Mouse (Mus musculus): Measurements from ENCODE around the gene Sp7. TPM values are rescaled to one million over a fixed set of nuclear protein-coding genes. Genes with fewer than 3 reads are reported as not detected.
A peak's percentile ranks its signal among the peaks of the same experiment; 100 is the strongest.

Gene Sp7
- polyA plus RNA-seq, 1 experiment from 2014 or later: not detected

DNA sequence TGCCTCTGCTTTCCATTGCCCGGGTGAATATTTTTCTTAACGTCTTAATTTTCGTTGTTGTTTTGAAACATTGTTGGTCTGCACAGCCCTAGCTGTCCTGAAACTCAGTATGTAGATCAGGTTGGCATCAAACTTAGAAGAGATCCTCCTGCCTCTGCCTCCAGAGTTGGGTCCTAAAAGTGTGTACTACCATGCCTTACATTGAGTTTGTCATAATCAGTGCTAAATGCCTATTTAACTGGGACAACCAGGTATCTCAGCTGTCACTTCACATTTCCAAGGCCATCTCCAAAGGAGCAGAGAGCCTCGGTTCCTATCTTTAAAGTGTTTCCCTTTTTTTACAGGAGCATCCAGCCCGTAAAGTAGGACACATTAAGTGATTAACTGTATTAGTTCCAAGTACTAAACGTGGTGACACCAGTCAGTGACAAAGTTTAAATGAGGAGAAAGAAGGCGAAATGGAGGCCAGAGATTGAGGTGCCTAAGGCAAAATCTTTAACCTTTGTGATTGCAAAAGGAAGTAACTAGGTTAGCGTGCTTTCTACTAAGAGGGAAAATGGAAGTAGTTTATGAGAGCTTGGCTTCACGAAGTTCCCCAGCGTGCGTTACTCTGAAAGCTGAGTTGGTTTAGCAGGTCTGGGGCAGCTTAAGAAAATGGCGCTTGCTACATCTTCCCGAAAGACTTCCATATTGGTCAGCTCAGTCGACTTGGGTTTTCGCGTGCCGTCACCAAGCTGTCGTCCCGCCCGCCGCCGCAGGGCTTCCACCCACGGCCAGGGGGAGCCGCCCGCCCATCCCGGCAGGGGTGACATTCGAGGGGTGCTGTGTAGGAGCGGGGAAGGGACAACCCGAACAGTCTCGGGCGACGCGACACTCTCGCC, 37.9 kb upstream of the Sp7 start:
- CTCF ChIA-PET: interaction anchor here (1.0 to 1.8 kb wide), 5 partner anchors 8 to 27 kb away, joined by 3 to 4 read pairs (median 4); no protein-coding TSS in a partner anchor
- no peak for DNase-seq (ENCODE audit: low read depth, low spot score)

DNA sequence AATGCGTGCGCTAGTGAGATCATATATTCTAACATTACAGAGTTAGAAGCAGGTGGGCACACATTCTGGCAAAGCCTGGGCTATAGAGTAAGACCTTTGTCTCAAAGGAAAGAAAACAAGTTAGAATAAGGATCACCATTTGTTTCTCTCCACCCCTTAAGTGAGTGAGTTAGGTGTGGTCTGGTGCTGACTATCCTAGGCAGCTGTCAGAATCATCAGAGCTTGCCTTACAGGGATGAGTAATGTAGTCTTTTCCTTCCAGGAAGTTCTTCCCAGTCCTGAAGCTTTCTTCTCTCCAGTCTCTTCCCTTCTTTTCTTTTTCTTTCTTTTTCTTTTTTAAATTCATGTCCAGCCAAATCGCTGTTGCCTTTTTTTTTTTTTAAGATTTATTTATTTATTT, 35.2 kb upstream of the Sp7 start:
- H3K27me3 ChIP-seq: no peaks in the 10 kb centered on the region
- ATAC-seq (no peak), DNase-seq (ENCODE audit: low read depth, low spot score) (no peak)
- CTCF ChIA-PET: interaction anchor here (1.1 kb wide), 1 partner anchor 9 kb away, joined by 3 read pairs; no protein-coding TSS in a partner anchor
- no peak for TF ChIP-seq CTCF (IDR thresholded peaks at IDR 0.05)
- POLR2A ChIA-PET: interaction anchor here (0.7 to 0.9 kb wide), 2 partner anchors 20 to 151 kb away, joined by 3 to 6 read pairs; no protein-coding TSS in a partner anchor
- in situ Hi-C loops (cut with MboI; ENCODE audit: low pct_unique_long_range_greater_than_20kb): no loop called here

More for the DNA sequence above, 37.9 kb upstream of the Sp7 start:
- POLR2A ChIA-PET: interaction anchor here (0.6 to 1.3 kb wide), 4 partner anchors 24 to 78 kb away, joined by 3 to 4 read pairs (median 4); no protein-coding TSS in a partner anchor
- no peak for TF ChIP-seq CTCF (IDR thresholded peaks at IDR 0.05)
- no peak for ATAC-seq
- H3K27me3 ChIP-seq: no peaks in the 10 kb centered on the region
- in situ Hi-C loops (cut with MboI; ENCODE audit: low pct_unique_long_range_greater_than_20kb): no loop called here

DNA sequence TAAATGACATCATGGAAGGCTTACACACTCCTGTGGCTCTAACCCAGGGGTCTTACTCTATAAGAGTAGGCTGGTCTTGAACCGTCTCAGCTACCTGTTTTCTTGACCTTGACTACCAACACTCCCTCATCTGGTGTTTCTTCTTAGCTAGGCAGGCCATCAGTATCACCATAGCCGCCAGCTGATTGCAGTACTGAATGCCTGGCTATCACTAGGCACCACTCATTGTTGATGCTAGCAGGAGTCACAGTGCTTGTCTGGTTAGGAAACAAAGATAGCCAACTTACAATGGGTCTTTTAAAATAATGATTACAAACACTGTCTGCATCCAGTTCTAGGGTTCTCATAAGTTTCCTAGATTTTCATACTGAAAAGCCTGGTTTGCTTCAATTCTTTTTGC, 34.3 kb upstream of the Sp7 start:
- ATAC-seq: no peak
- no peak for DNase-seq (ENCODE audit: low read depth, low spot score)
- no peaks in the 10 kb centered on the region for H3K27me3 ChIP-seq
- ChIA-PET POLR2A (interaction anchor here (0.9 kb wide), 1 partner anchor 19 kb away, joined by 6 read pairs; no protein-coding TSS in a partner anchor), CTCF (interaction anchor here (1.1 to 3.8 kb wide), 4 partner anchors 16 to 24 kb away, joined by 3 to 14 read pairs (median 5); no protein-coding TSS in a partner anchor)
- no peak for TF ChIP-seq CTCF (IDR thresholded peaks at IDR 0.05)
- in situ Hi-C loops (cut with MboI; ENCODE audit: low pct_unique_long_range_greater_than_20kb): no loop called here

DNA sequence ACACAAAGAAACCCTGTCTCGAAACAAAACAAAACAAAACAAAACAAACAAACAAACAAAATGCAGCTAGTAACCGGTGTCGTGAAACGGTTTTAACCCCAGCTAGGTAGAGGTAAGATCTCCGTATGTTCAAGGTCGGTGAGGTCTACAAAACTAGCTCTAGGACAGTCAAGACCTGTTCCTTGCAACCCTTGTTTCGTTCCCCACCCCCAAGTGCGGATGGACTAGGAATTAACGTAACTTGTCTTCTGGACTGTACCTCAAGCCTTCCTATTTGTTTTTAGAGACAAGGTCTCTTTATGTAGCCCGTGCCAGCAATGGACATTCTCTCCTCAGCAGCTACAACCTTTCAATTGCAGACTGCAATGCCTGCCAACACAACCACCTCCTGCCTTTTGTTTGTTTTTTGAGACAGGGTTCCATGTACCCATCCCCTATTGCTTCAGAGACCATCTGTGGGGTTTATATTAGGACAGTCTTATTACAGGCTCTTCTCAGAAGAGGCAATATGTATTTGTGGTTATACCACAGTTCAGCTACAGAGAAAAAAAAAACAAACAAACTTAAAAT, 33.6 kb upstream of the Sp7 start:
- POLR2A ChIA-PET: interaction anchor here (0.9 kb wide), 1 partner anchor 23 kb away, joined by 3 read pairs; no protein-coding TSS in a partner anchor
- in situ Hi-C loops (cut with MboI; ENCODE audit: low pct_unique_long_range_greater_than_20kb): no loop called here
- ATAC-seq: no peak
- no peak for DNase-seq (ENCODE audit: low read depth, low spot score)
- no peak for TF ChIP-seq CTCF (IDR thresholded peaks at IDR 0.05)
- CTCF ChIA-PET: interaction anchor here (1.1 to 3.8 kb wide), 5 partner anchors 17 to 41 kb away, joined by 3 to 14 read pairs (median 3); no protein-coding TSS in a partner anchor
- H3K27me3 ChIP-seq: no peaks in the 10 kb centered on the region

DNA sequence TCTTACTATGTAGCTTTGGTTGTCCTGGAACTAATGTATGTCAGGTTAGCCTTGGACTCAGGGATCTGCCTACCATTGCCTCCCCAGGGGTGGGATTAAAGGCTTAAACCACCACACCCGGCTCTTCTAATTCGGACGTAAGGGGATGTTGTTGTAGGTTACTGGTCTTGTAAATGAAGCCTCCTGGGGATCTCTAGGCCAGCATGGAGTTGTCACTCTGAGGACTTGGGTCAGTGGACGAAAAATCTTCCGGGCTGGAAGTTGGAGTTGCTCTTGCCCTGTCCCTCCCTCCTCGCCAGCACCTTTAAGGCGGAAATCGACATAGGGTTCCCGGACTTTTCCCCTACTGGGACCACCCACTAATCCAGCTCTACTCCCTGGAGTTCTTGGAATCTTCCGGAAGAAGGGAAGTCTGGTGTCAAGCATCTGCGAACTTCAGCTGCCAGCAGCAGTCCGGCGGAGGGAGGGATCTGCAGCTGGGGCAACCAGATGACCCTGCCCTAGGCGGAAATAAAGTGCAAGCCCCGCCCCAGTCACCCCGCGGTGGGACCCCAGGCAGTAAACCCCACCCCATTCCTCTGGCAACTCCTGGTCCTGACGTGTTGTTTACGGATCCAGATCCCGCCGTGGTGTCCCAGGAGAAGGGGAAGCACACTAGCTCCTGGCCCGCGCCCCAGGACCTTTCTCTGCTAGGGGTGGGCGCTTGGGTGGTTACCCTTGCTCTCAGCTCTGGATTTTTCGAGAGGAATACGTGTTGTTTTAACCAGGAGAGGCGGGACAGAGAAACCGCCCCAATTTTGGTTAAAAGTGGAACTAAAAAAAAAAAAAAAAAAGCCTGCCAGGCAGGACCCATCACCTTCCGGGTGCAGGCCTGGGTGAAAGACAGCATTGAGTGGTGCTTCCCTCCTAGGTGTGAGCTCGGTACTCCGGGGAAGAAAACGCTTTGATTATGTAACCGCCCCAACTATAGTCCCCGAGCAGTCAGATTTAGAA, 32.5 kb upstream of the Sp7 start:
- in situ Hi-C loops (cut with MboI; ENCODE audit: low pct_unique_long_range_greater_than_20kb): no loop called here
- POLR2A ChIA-PET: interaction anchor here (0.7 to 1.2 kb wide), 4 partner anchors 9 to 104 kb away, joined by 3 to 6 read pairs (median 3); no protein-coding TSS in a partner anchor
- CTCF ChIA-PET: interaction anchor here (1.0 to 3.8 kb wide), 5 partner anchors 17 to 40 kb away, joined by 3 to 14 read pairs (median 4); no protein-coding TSS in a partner anchor
- no peaks in the 10 kb centered on the region for H3K27me3 ChIP-seq
- ATAC-seq (peak; percentile 82), DNase-seq (ENCODE audit: low read depth, low spot score) (no peak)
- TF ChIP-seq CTCF (IDR thresholded peaks at IDR 0.05): no peak

DNA sequence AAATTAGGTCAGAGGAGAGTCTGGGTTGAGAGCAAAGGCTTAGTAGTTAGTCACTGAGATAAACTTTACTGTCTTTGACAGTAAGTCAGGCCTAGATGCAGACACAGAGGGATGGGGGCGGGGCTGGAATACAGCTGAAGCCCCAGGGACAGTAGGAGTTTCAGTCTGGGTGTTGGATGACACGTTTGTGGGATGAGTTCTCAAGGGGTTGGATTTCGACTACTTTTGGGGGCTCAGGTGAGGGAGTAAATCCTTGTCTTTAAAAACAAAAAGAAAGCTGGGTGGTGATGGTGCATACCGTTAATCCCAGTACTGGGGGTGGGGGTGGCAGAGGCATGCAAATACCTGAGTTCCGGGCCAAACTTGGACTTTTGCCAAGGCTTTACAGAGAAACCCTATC, 31.6 kb upstream of the Sp7 start:
- ChIA-PET POLR2A (interaction anchor here (1.2 kb wide), 1 partner anchor 8 kb away, joined by 3 read pairs; no protein-coding TSS in a partner anchor), CTCF (interaction anchor here (1.0 to 3.8 kb wide), 2 partner anchors 17 to 22 kb away, joined by 4 to 14 read pairs; no protein-coding TSS in a partner anchor)
- DNase-seq (ENCODE audit: low read depth, low spot score) (no peak), ATAC-seq (no peak)
- in situ Hi-C loops (cut with MboI; ENCODE audit: low pct_unique_long_range_greater_than_20kb): no loop called here
- TF ChIP-seq CTCF (IDR thresholded peaks at IDR 0.05): no peak
- H3K27me3 ChIP-seq: no peaks in the 10 kb centered on the region

DNA sequence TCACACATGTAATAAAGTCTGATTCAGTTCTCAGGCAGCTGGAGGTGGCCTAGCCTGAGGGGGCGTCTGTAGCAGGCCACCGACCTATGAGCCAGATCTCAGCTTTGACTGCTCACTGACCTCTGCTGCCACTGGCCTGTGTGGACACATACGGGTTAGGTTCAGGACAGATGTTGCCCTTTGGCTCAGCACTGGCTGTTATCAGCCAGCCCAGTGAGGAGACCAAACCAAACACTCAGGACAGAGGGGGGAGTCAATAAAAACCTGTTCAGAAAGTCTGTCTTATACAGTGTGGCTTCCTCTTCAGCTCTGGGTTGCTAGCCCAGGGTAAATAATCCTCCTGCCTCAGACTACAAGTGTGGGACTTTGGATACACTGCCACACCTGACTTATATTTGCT, 28.1 kb upstream of the Sp7 start:
- H3K27me3 ChIP-seq: no peaks in the 10 kb centered on the region
- ChIA-PET POLR2A (no interaction called here), CTCF (no interaction called here)
- DNase-seq (ENCODE audit: low read depth, low spot score) (no peak), ATAC-seq (peak; percentile 34)
- TF ChIP-seq CTCF (IDR thresholded peaks at IDR 0.05): no peak
- in situ Hi-C loops (cut with MboI; ENCODE audit: low pct_unique_long_range_greater_than_20kb): no loop called here

DNA sequence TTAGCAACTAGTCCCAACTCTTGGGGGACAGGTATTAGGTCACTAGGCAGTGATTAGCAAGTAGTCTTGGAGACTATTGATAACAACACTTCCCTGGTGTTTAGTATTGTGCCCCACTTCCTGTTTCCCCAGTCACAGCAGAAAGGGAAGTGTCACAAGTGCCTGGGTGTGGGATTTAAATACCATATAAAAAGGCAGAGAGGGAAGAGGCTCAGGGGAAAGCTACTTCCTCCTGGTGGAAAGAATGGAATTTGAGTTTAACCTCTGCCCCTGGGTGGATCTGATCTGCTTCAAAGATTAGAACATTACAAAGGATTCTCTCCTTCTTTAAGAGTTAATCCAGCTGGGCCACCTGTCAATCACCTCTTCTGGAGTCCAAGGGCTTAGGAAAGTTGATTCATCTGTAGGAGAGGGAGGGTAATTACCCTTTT, 26.6 kb upstream of the Sp7 start:
- no peak for ATAC-seq
- ChIA-PET CTCF (interaction anchor here (0.9 to 1.4 kb wide), 3 partner anchors 9 to 26 kb away, joined by 3 read pairs; no protein-coding TSS in a partner anchor), POLR2A (interaction anchor here (0.6 kb wide), 1 partner anchor 869 kb away, joined by 3 read pairs; no protein-coding TSS in a partner anchor)
- in situ Hi-C loops (cut with MboI; ENCODE audit: low pct_unique_long_range_greater_than_20kb): no loop called here
- no peak for TF ChIP-seq CTCF (IDR thresholded peaks at IDR 0.05)
- DNase-seq (ENCODE audit: low read depth, low spot score): no peak
- H3K27me3 ChIP-seq: no peaks in the 10 kb centered on the region

DNA sequence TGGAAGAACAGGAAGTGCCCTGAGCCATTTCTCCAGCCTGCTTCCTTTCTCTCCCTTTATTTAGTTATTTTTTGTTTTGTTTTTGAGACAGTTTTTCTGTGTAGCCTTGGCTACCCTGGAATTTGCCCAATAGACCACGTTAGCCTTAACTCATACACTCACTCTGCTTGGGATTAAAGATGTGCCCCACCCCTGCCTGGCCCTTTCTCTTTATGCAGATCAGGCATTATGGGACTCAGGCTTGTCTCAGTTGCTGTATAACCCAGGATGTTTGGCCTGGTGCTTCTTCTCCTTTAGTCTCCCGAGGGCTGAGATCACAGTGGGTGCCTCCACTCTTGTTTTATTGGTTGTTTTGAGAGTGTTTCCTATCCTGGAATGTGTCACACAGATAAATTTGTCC, 25.5 kb upstream of the Sp7 start:
- DNase-seq (ENCODE audit: low read depth, low spot score) (no peak), ATAC-seq (no peak)
- no peaks in the 10 kb centered on the region for H3K27me3 ChIP-seq
- POLR2A ChIA-PET: interaction anchor here (0.6 kb wide), 1 partner anchor 79 kb away, joined by 3 read pairs; no protein-coding TSS in a partner anchor
- CTCF ChIA-PET: interaction anchor here (0.8 to 1.2 kb wide), 2 partner anchors 10 to 11 kb away, joined by 3 read pairs; no protein-coding TSS in a partner anchor
- in situ Hi-C loops (cut with MboI; ENCODE audit: low pct_unique_long_range_greater_than_20kb): no loop called here
- TF ChIP-seq CTCF (IDR thresholded peaks at IDR 0.05): no peak
